24 mouse cellular contexts compared by ENCODE assay signal in genomic region chr17:64382894-64383293, GRCm38 (mm10). TPM values are rescaled to one million over a fixed set of nuclear protein-coding genes. Genes with fewer than 3 reads are reported as not detected.
A peak's percentile ranks its signal among the peaks of the same experiment; 100 is the strongest.
DNase-seq lines count a peak whose midpoint lies in the region; ATAC-seq and TF ChIP-seq lines count a peak whose summit lies in the region.
"Had no signal": no experiment of that assay in that cellular context is flagged by ENCODE, and none has a peak within 500 bp of the region (broad histone marks: within the 10 kb centered on the region; RNA-seq: fewer than 3 reads in every experiment).

No protein-coding gene starts in this region.

- no peak for TF ChIP-seq CTCF in kidney, postnatal 0 days (IDR thresholded peaks at IDR 0.05; ENCODE audit: low read depth)
- TF ChIP-seq CTCF in CH12.LX (conservative IDR thresholded peaks at IDR 0.05 in 1 of 2, IDR thresholded peaks at IDR 0.05 in 1 of 2; ENCODE audit: low read depth in 2 of 2, low read length in 2 of 2) = no peak

- no peaks in the 10 kb centered on the region for H3K9me3 ChIP-seq in kidney, postnatal 0 days (replicated peaks; ENCODE audit: low read length)
- no peaks in the 10 kb centered on the region for H3K9me3 ChIP-seq in CH12.LX (replicated peaks; ENCODE audit: low read length)
- no peaks in the 10 kb centered on the region for H3K9me3 ChIP-seq in embryonic facial prominence, embryonic 14.5 days (ENCODE audit: control insufficient read depth, low read length)
- H3K9me3 ChIP-seq: embryonic facial prominence, embryonic 12.5 days; embryonic facial prominence, embryonic 15.5 days; forebrain, embryonic 13.5 days; forebrain, embryonic 15.5 days; G1E had no signal

- no peak for TF ChIP-seq POLR2A in CH12.LX (IDR thresholded peaks at IDR 0.05; ENCODE audit: low read depth, low read length)

- H3K27ac ChIP-seq in kidney, postnatal 0 days = no peak overlapping the region
- no peak overlapping the region for H3K27ac ChIP-seq in CH12.LX (ENCODE audit: insufficient read depth, low read depth)
- no peak overlapping the region for H3K27ac ChIP-seq in embryonic facial prominence, embryonic 14.5 days (replicated peaks; ENCODE audit: low read depth, low read length)
- H3K27ac ChIP-seq: embryonic facial prominence, embryonic 12.5 days; embryonic facial prominence, embryonic 15.5 days; forebrain, embryonic 13.5 days; forebrain, embryonic 15.5 days had no signal

- no peaks in the 10 kb centered on the region for H3K4me1 ChIP-seq in kidney, postnatal 0 days (replicated peaks; ENCODE audit: insufficient read depth, low read length)
- no peaks in the 10 kb centered on the region for H3K4me1 ChIP-seq in CH12.LX (ENCODE audit: control insufficient read depth in 1 of 2, insufficient read depth in 2 of 2)
- no peaks in the 10 kb centered on the region for H3K4me1 ChIP-seq in embryonic facial prominence, embryonic 14.5 days (ENCODE audit: control insufficient read depth, insufficient read depth, low read length)
- H3K4me1 ChIP-seq: embryonic facial prominence, embryonic 12.5 days; embryonic facial prominence, embryonic 15.5 days; forebrain, embryonic 13.5 days; forebrain, embryonic 15.5 days had no signal

- dilution Hi-C loops in CH12.LX (cut with MboI; ENCODE audit: extremely low pct_ligation_motif_present, extremely low pct_unique_long_range_greater_than_20kb, low sequenced_read_pairs) = no loop called here

- 59% methylated on average over 6 of the region's 6 CpGs for WGBS in kidney, postnatal 0 days
- WGBS in embryonic facial prominence, embryonic 14.5 days = 58% methylated on average over 6 of the region's 6 CpGs

- no peak overlapping the region for H3K9ac ChIP-seq in kidney, postnatal 0 days (ENCODE audit: low read depth, low read length)
- H3K9ac ChIP-seq in CH12.LX (ENCODE audit: insufficient read depth, low read depth) = no peak overlapping the region
- no peak overlapping the region for H3K9ac ChIP-seq in embryonic facial prominence, embryonic 14.5 days (ENCODE audit: low read depth, low read length)
- H3K9ac ChIP-seq: embryonic facial prominence, embryonic 12.5 days; embryonic facial prominence, embryonic 15.5 days; forebrain, embryonic 13.5 days; forebrain, embryonic 15.5 days; forebrain, postnatal 0 days had no signal

- no peaks in the 10 kb centered on the region for H3K27me3 ChIP-seq in kidney, postnatal 0 days (ENCODE audit: insufficient read depth, low read length)
- no peaks in the 10 kb centered on the region for H3K27me3 ChIP-seq in CH12.LX (replicated peaks)
- H3K27me3 ChIP-seq in embryonic facial prominence, embryonic 14.5 days (replicated peaks; ENCODE audit: control insufficient read depth, insufficient read depth, low read length) = no peaks in the 10 kb centered on the region
- H3K27me3 ChIP-seq: embryonic facial prominence, embryonic 12.5 days; embryonic facial prominence, embryonic 15.5 days; forebrain, embryonic 13.5 days; forebrain, embryonic 15.5 days; Patski had no signal

- TF ChIP-seq EP300 in CH12.LX (IDR thresholded peaks at IDR 0.05; ENCODE audit: low read length) = no peak

- H3K36me3 ChIP-seq in kidney, postnatal 0 days (ENCODE audit: insufficient read depth, low read length) = no peaks in the 10 kb centered on the region
- H3K36me3 ChIP-seq in CH12.LX (replicated peaks in 1 of 2; ENCODE audit: control insufficient read depth in 1 of 2, insufficient read depth in 1 of 2, low read length in 1 of 2) = no peaks in the 10 kb centered on the region
- no peaks in the 10 kb centered on the region for H3K36me3 ChIP-seq in embryonic facial prominence, embryonic 14.5 days (ENCODE audit: control insufficient read depth, insufficient read depth, low read length)
- H3K36me3 ChIP-seq: embryonic facial prominence, embryonic 12.5 days; embryonic facial prominence, embryonic 15.5 days; forebrain, embryonic 15.5 days; G1E had no signal

- no peak overlapping the region for H3K4me3 ChIP-seq in kidney, postnatal 0 days (replicated peaks; ENCODE audit: low read depth, low read length)
- H3K4me3 ChIP-seq in CH12.LX (replicated peaks in 1 of 3; ENCODE audit: low read depth in 2 of 3, low read length in 2 of 3, poor library complexity in 1 of 3) = no peak overlapping the region
- no peak overlapping the region for H3K4me3 ChIP-seq in embryonic facial prominence, embryonic 14.5 days (ENCODE audit: low read depth, low read length)
- H3K4me3 ChIP-seq: embryonic facial prominence, embryonic 12.5 days; embryonic facial prominence, embryonic 15.5 days; erythroblast, embryonic 14.5 days; forebrain, embryonic 13.5 days; forebrain, embryonic 15.5 days had no signal

- ATAC-seq in kidney, postnatal 0 days (replicated peaks; ENCODE audit: low FRiP score, low read depth) = no peak
- ATAC-seq in embryonic facial prominence, embryonic 14.5 days (ENCODE audit: low read depth) = no peak
- ATAC-seq in erythroid progenitor cell, adult 5-6 weeks (replicated peaks; ENCODE audit: low FRiP score, poor library complexity, severe bottlenecking) = no peak
- ATAC-seq: activated CD4-positive, CD25-positive, alpha-beta regulatory T cell, adult 4 months; forebrain, embryonic 13.5 days; forebrain, embryonic 15.5 days; forebrain, postnatal 0 days; Patski had no signal

- peak; percentile 36 for DNase-seq in gastrocnemius, adult 18-20 months (ENCODE audit: low spot score)
- DNase-seq in gastrocnemius, postnatal 25 days = no peak
- DNase-seq in kidney, postnatal 0 days (ENCODE audit: low spot score) = peak; percentile 39
- DNase-seq in kidney, postnatal 36 days = no peak
- DNase-seq in CH12.LX (ENCODE audit: extremely low read depth) = no peak
- DNase-seq in embryonic facial prominence, embryonic 14.5 days (ENCODE audit: low spot score) = peak; percentile 65
- DNase-seq in right cerebral cortex, adult 2 months (ENCODE audit: low spot score in 2 of 2) = no peak
- DNase-seq: adrenal gland, adult 8-10 months; adrenal gland, postnatal 14 days; adrenal gland, postnatal 36 days; cerebellum, adult 11-12 months; cerebellum, adult 2 months; cerebellum, adult 9-10 months; cerebellum, postnatal 25 days; forebrain, postnatal 0 days had no signal

- H3K4me2 ChIP-seq in kidney, postnatal 0 days (ENCODE audit: low read length) = peak overlapping the region; percentile 10; the same call in 1 of the 2 replicates
- 0 out of 2 replicates have a peak overlapping the region, but pooled peaks have one; percentile 9 for H3K4me2 ChIP-seq in CH12.LX (ENCODE audit: insufficient read depth, low read depth, poor library complexity, severe bottlenecking)
- H3K4me2 ChIP-seq in embryonic facial prominence, embryonic 14.5 days (ENCODE audit: low read depth, low read length) = no peak overlapping the region
- H3K4me2 ChIP-seq: embryonic facial prominence, embryonic 12.5 days; embryonic facial prominence, embryonic 15.5 days; forebrain, embryonic 13.5 days; forebrain, embryonic 15.5 days had no signal

- TF ChIP-seq RAD21 in CH12.LX (IDR thresholded peaks at IDR 0.05; ENCODE audit: low read depth, low read length) = no peak

- H3K79me2 ChIP-seq in CH12.LX (replicated peaks; ENCODE audit: control insufficient read depth, extremely low read depth, insufficient read depth, poor library complexity, severe bottlenecking) = no peaks in the 10 kb centered on the region

- in situ Hi-C loops in CH12.LX (cut with MboI; ENCODE audit: low pct_ligation_motif_present, low pct_unique_long_range_greater_than_20kb, low sequenced_read_pairs) = loop anchor here (25.0 kb wide), 2 partner anchors 346 to 421 kb away; no protein-coding TSS in a partner anchor

TF ChIP-seq in CH12.LX, 34 proteins besides CTCF, POLR2A, EP300 and RAD21:
- TF ChIP-seq ZC3H11A (IDR thresholded peaks at IDR 0.05; ENCODE audit: low read depth, low read length) (no peak), ZMIZ1 (IDR thresholded peaks at IDR 0.05; ENCODE audit: low read depth, low read length) (no peak), ZNF384 (IDR thresholded peaks at IDR 0.05; ENCODE audit: low read depth, low read length) (no peak), GABPA (IDR thresholded peaks at IDR 0.05; ENCODE audit: insufficient replicate concordance, low read depth, low read length) (no peak), JUN (IDR thresholded peaks at IDR 0.05; ENCODE audit: insufficient read depth, low read depth, low read length) (no peak), MAZ (IDR thresholded peaks at IDR 0.05; ENCODE audit: low read depth, low read length) (no peak), UBTF (IDR thresholded peaks at IDR 0.05; ENCODE audit: low read depth, low read length) (no peak), MAFK (IDR thresholded peaks at IDR 0.05; ENCODE audit: insufficient replicate concordance, low read length) (no peak), E2F4 (IDR thresholded peaks at IDR 0.05; ENCODE audit: insufficient replicate concordance, low read depth, low read length) (no peak), MXI1 (IDR thresholded peaks at IDR 0.05; ENCODE audit: low read depth, low read length) (no peak), JUND (conservative IDR thresholded peaks at IDR 0.05; ENCODE audit: low read depth, low read length) (no peak), NRF1 (IDR thresholded peaks at IDR 0.05; ENCODE audit: low read depth, low read length) (no peak), CHD2 (IDR thresholded peaks at IDR 0.05; ENCODE audit: low read length) (no peak)

RNA-seq across cellular contexts. Expression of gene Pja2, which starts 51.2 kb away (rescaled TPM):
- 100 to 1,000 TPM; 102 to 118 TPM for total RNA-seq in gastrocnemius, adult 18-20 months (2021)
- 10 to 100 TPM; 86.0 to 89.6 TPM for total RNA-seq in gastrocnemius, postnatal 25 days (2021)
- 58.8 and 63.8 TPM in 2 replicates for polyA plus RNA-seq in kidney, postnatal 0 days (2015; fragmentation: Nextera tagmentation; extraction: Ambion mirVana)
- total RNA-seq in CH12.LX (2012; rRNA removed) (9.1 and 10.9 TPM in 2 replicates), CH12.LX (2014; rRNA removed) (13.9 and 14.7 TPM in 2 replicates)
- polyA plus RNA-seq in CH12.LX (2012; ENCODE audit: insufficient read length, low read depth) = 12.9 and 16.2 TPM in 2 replicates
- polyA plus RNA-seq in embryonic facial prominence, embryonic 14.5 days (2014; fragmentation: Nextera tagmentation; extraction: Ambion mirVana) = 102 and 105 TPM in 2 replicates
- 28.8 and 29.3 TPM in 2 replicates for total RNA-seq in erythroid progenitor cell, adult 5-6 weeks (2015; ENCODE audit: low replicate concordance)
- 21.2 and 28.1 TPM in 2 replicates for total RNA-seq in erythroid progenitor cell, adult 5-6 weeks (2017; ENCODE audit: low replicate concordance)

Comparison
In these comparisons a context has a peak if more than half of its experiments do, and no peak if none do; other contexts are left out.
1. DNase-seq: peak in gastrocnemius, adult 18-20 months (single experiment), kidney, postnatal 0 days (single experiment) and embryonic facial prominence, embryonic 14.5 days (single experiment); none in gastrocnemius, postnatal 25 days (single experiment), kidney, postnatal 36 days (0 of 2), CH12.LX (single experiment) and right cerebral cortex, adult 2 months (0 of 2).